Mouse (Mus musculus): Measurements from ENCODE around the gene Rdh9.

DNA sequence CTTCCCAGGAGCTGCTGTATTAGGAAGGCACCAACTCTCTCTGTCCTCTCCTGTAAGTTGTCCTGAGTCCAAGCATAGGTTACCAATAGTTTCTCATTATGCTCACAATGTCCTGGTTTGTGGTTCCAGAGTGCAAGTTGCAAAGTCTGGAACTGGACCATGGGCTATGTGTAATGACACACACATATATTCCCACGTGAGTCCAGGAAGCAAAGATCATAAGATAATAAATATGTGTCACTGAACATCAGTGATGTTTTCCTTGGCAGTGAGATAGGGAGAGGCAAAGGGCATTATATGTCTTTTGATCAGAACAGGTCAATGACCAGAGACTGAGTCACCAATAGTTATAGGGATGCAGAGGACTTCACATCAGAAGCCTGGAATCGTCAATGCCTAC, at the start of gene Rdh9:
- TF ChIP-seq POLR2A (IDR thresholded peaks at IDR 0.05; ENCODE audit: low read depth, low read length) (no peak), CTCF (conservative IDR thresholded peaks at IDR 0.05; ENCODE audit: insufficient read depth, insufficient read length, low read depth, low read length) (no peak)
